Mouse (Mus musculus) liver, postnatal 0 days (tissue): ENCODE measurements around the gene Tmcc3. TPM values are rescaled to one million over a fixed set of nuclear protein-coding genes. Genes with fewer than 3 reads are reported as not detected.

Experiments
- ATAC-seq: fragments of 200-750 bp; cut with Nextera tagmentation; 2 replicates; pipeline ENCODE4 v1.8.0; 2017; ENCODE audit warnings: mild to moderate bottlenecking, moderate library complexity
- DNase-seq: peaks from one replicate; pipeline ENCODE4 v3.0.0-alpha.2; 2016
- H3K27ac ChIP-seq: fragments of 300-500 bp; sonication (generic); 2 replicates; pipeline ENCODE4 v1.5.1; 2014; ENCODE audit warnings: antibody characterized with exemption, moderate library complexity, mild to moderate bottlenecking, low read depth
- H3K27me3 ChIP-seq: fragments of 300-500 bp; sonication (generic); 2 replicates; pipeline ENCODE4 v1.6.1; 2014; ENCODE audit warnings: low read length, control low read depth, mixed read lengths; ENCODE audit not compliant: insufficient read depth
- H3K36me3 ChIP-seq: fragments of 300-500 bp; sonication (generic); replicated peaks from 2 replicates; pipeline ENCODE4 v1.6.1; 2014; ENCODE audit warnings: mild to moderate bottlenecking, control low read depth, low read length, moderate library complexity, mixed read lengths; ENCODE audit not compliant: insufficient read depth
- H3K4me1 ChIP-seq: fragments of 300-500 bp; sonication (generic); 2 replicates; pipeline ENCODE4 v1.6.1; 2014; ENCODE audit warnings: antibody characterized with exemption, mild to moderate bottlenecking, control low read depth; ENCODE audit not compliant: insufficient read depth
- H3K4me2 ChIP-seq: fragments of 300-500 bp; sonication (generic); 2 replicates; pipeline ENCODE4 v1.6.1; 2014; ENCODE audit warnings: low read depth, mild to moderate bottlenecking, low read length, moderate library complexity, mixed read lengths
- H3K4me3 ChIP-seq: fragments of 300-500 bp; sonication (generic); 2 replicates; pipeline ENCODE4 v1.5.1; 2014; ENCODE audit warnings: low read depth, low read length
- H3K9ac ChIP-seq: fragments of 300-500 bp; sonication (generic); replicated peaks from 2 replicates; pipeline ENCODE4 v1.6.1; 2014; ENCODE audit warnings: mild to moderate bottlenecking, moderate library complexity
- H3K9me3 ChIP-seq: fragments of 300-500 bp; sonication (generic); 2 replicates; pipeline ENCODE4 v1.6.1; 2016; ENCODE audit warnings: mild to moderate bottlenecking, control low read depth, low read length, mixed read lengths
- CTCF ChIP-seq: sonication (generic); IDR thresholded peaks from 2 replicates; pipeline ENCODE4 v1.5.1; 2016; ENCODE audit warnings: antibody characterized with exemption, low read depth
- EP300 ChIP-seq: IDR thresholded peaks from 2 replicates; pipeline ENCODE4 v1.6.1; 2016; ENCODE audit warnings: antibody characterized with exemption, low read depth, mild to moderate bottlenecking
- WGBS: fragments of 180-500 bp; shearing (Covaris S2); extraction: QIAGEN DNeasy Blood & Tissue Kit; methylation state at CpG from one replicate; pipeline ENCODE4 v1.1.7; 2014; ENCODE audit not compliant: insufficient replicate concordance; 5-methylcytosine and 5-hydroxymethylcytosine counted together
- polyA plus RNA-seq: library from polyadenylated mRNA; unstranded; fragments of >200 nt; fragmentation: Nextera tagmentation; extraction: Ambion mirVana; gene quantifications from 2 replicates; pipeline ENCODE4 v1.2.1, GENCODE M21; 2015

The Tmcc3 gene
- polyA plus RNA-seq, 1 experiment from 2014 or later: 6.6 TPM

DNA sequence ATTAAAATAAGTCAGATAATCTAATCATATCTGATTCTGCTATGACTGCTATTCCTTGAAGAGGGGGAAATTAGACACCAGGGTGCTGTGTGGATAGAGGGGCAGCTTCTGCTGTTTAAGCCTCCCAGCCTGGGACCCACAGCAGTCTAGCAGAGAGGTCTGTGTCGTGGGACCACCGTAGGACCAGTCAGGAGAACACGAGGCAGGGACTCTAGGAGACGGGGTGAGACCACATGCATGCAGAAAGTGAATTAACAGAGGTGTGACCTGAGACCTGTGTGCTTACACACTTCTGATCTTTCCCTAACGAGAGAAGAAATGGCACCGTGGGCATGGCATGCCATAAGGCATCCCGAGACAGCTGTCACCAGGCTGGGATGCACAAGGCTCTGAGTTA lies 189.1 kb downstream of the Tmcc3 start:
- H3K27ac ChIP-seq: no peak overlapping the region
- no peak overlapping the region for H3K4me2 ChIP-seq
- H3K9me3 ChIP-seq: no peaks in the 10 kb centered on the region
- 80% methylated on average over 7 of the region's 7 CpGs for WGBS
- TF ChIP-seq EP300 (no peak), CTCF (no peak)
- no peaks in the 10 kb centered on the region for H3K36me3 ChIP-seq
- H3K4me1 ChIP-seq: no peaks in the 10 kb centered on the region
- no peaks in the 10 kb centered on the region for H3K27me3 ChIP-seq
- no peak overlapping the region for H3K4me3 ChIP-seq
- ATAC-seq (no peak), DNase-seq (no peak)
- no peak overlapping the region for H3K9ac ChIP-seq

DNA sequence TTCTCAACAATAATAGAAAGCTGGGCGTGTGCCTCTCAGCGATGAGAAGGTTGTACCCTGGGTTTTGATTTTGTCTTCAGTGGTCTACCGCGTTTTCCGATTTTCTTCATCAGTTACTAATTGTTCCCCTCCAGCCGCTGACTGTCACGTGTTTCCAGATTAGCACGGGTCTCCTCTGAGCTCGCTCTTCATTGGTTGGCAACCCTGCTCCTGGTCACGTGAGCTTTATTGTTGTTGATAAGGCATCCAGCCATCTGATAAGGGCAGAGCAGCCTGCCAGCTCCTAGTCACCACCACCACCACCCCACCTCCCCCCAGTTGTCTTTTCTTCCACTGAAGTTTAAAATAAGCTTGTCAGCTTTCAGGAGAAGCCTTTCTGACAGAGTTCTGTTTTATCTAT lies 190.0 kb downstream of the Tmcc3 start:
- Histone ChIP-seq H3K27me3 (no peaks in the 10 kb centered on the region), H3K9me3 (no peaks in the 10 kb centered on the region), H3K27ac (no peak overlapping the region), H3K9ac (no peak overlapping the region), H3K36me3 (no peaks in the 10 kb centered on the region), H3K4me2 (no peak overlapping the region), H3K4me3 (no peak overlapping the region), H3K4me1 (no peaks in the 10 kb centered on the region)
- no peak for DNase-seq
- TF ChIP-seq CTCF (no peak), EP300 (no peak)
- WGBS: 73% methylated on average over 10 of the region's 10 CpGs
- no peak for ATAC-seq

- TF ChIP-seq EP300: no peak
- no peak for TF ChIP-seq CTCF
- no peaks in the 10 kb centered on the region for H3K36me3 ChIP-seq
- no peak overlapping the region for H3K9ac ChIP-seq
- H3K27me3 ChIP-seq: no peaks in the 10 kb centered on the region
- no peaks in the 10 kb centered on the region for H3K9me3 ChIP-seq
- no peak for ATAC-seq
- H3K4me1 ChIP-seq: no peaks in the 10 kb centered on the region
- peak overlapping the region; percentile 60 for H3K27ac ChIP-seq
- no peak for DNase-seq
- 66% methylated on average over 16 of the region's 16 CpGs for WGBS
- no peak overlapping the region for H3K4me2 ChIP-seq
- H3K4me3 ChIP-seq: no peak overlapping the region
Observed at GRCm38 (mm10) chr10:94505248-94505772, 193.6 kb downstream of the Tmcc3 start.

DNA sequence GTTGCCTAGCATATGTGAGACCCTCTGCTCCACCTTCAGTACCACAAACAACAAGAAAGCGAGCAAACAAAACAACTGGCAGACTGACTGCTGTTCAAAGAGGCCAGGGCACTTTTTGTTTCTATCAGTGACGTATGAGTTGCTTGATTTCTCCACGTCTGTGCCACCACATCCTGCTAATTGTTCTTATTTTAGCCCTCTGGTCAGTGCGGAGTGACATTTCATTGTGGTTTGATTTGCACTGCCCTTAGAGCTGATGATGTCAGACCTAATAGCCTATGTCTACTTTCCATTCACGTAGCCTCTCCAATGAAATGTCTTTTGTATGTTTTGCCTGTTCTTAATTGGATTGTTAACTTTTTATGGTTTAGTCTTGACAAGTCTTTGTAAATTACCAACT lies 197.1 kb downstream of the Tmcc3 start:
- 44% methylated on average over 5 of the region's 5 CpGs for WGBS
- no peak for ATAC-seq
- Histone ChIP-seq H3K9ac (no peak overlapping the region), H3K9me3 (no peaks in the 10 kb centered on the region), H3K27me3 (no peaks in the 10 kb centered on the region; the same call in 1 of the 2 replicates), H3K27ac (no peak overlapping the region), H3K4me3 (no peak overlapping the region), H3K36me3 (no peaks in the 10 kb centered on the region), H3K4me1 (no peaks in the 10 kb centered on the region), H3K4me2 (no peak overlapping the region)
- TF ChIP-seq EP300 (no peak), CTCF (no peak)
- DNase-seq: no peak

DNA sequence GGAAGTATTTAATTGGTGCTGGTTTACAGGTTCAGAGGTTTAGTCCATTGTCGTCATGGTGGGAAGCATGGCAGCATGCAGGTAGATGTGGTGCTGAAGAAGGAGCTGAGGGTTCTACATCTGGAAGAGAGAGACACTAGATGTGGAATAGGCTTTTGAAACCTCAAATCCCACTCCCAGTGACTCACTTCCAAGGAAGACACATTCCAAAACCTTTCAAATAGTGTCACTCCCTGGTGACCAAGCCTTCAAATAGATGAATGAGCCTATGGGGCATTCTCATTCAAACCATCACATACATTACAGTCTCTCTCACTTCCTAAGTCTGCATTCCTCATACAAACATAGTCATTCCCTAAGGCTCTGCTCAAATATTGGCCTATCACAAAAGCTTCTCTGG lies 201.0 kb downstream of the Tmcc3 start:
- Histone ChIP-seq H3K9ac (no peak overlapping the region), H3K4me1 (peaks cover 4% of the 10 kb centered on the region; the same call in 1 of the 2 replicates), H3K36me3 (no peaks in the 10 kb centered on the region), H3K27me3 (peaks cover 18% of the 10 kb centered on the region), H3K4me3 (no peak overlapping the region), H3K9me3 (no peaks in the 10 kb centered on the region), H3K4me2 (no peak overlapping the region), H3K27ac (no peak overlapping the region)
- DNase-seq: no peak
- no peak for TF ChIP-seq CTCF
- WGBS: 84% methylated on average over 1 of the region's 1 CpGs
- no peak for ATAC-seq

DNA sequence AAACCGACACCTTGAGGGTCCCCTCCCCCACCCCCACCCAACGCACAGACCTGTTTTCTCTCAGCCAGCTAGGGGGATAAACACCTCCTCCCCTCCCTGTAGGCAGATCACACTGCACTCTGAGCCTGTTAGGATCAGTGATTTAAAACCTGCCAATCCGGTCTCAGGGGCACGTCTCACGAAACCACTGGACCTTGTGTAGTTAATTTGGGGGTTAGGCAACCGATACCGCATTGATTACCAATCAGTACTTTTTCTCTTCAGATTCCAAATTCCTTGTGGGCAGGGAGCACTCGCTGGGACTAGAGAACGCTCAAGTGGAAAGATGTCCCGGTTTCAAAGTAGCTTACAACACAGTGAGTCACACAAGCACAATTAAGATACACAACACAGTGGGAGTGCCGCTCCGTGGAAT lies 202.3 kb downstream of the Tmcc3 start:
- H3K4me2 ChIP-seq: peak overlapping the region; percentile 81
- DNase-seq: no peak
- no peaks in the 10 kb centered on the region for H3K36me3 ChIP-seq
- H3K9me3 ChIP-seq: no peaks in the 10 kb centered on the region
- peaks cover 4% of the 10 kb centered on the region; the same call in 1 of the 2 replicates for H3K4me1 ChIP-seq
- H3K27ac ChIP-seq: peak overlapping the region; percentile 73; the same call in 1 of the 2 replicates
- peak overlapping the region; percentile 69; the same call in 1 of the 2 replicates for H3K9ac ChIP-seq
- TF ChIP-seq EP300 (no peak), CTCF (no peak)
- peak; percentile 52 for ATAC-seq
- H3K27me3 ChIP-seq: peaks cover 18% of the 10 kb centered on the region
- WGBS: 5% methylated on average over 12 of the region's 12 CpGs
- H3K4me3 ChIP-seq: peak overlapping the region; percentile 59
